17 mouse cellular contexts compared by ENCODE assay signal in genomic region chr1:55012513-55012912, GRCm38 (mm10). TPM values are rescaled to one million over a fixed set of nuclear protein-coding genes. Genes with fewer than 3 reads are reported as not detected.
DNase-seq lines count a peak whose midpoint lies in the region; ATAC-seq lines count a peak whose summit lies in the region.
"Had no signal": no experiment of that assay in that cellular context is flagged by ENCODE, and none has a peak within 500 bp of the region (broad histone marks: within the 10 kb centered on the region; RNA-seq: fewer than 3 reads in every experiment).

No protein-coding gene starts in this region.

- H3K27me3 ChIP-seq in intestine, embryonic 14.5 days (replicated peaks; ENCODE audit: control insufficient read depth, insufficient read depth, low read length), result no peaks in the 10 kb centered on the region
- H3K27me3 ChIP-seq in intestine, embryonic 16.5 days (replicated peaks; ENCODE audit: control insufficient read depth, insufficient read depth, low read length), result no peaks in the 10 kb centered on the region
- no peaks in the 10 kb centered on the region for H3K27me3 ChIP-seq in midbrain, embryonic 11.5 days (ENCODE audit: control insufficient read depth, insufficient read depth, low read length)
- H3K27me3 ChIP-seq in midbrain, embryonic 15.5 days (replicated peaks), result no peaks in the 10 kb centered on the region
- H3K27me3 ChIP-seq: embryonic facial prominence, embryonic 15.5 days; forebrain, embryonic 15.5 days; heart, embryonic 15.5 days; liver, embryonic 13.5 days had no signal

- DNase-seq in intestine, embryonic 14.5 days (ENCODE audit: low spot score), result peak; percentile 36
- DNase-seq in midbrain, embryonic 11.5 days (ENCODE audit: low spot score, missing footprints), result no peak
- peak; percentile 36 for DNase-seq in MEL-GATA-1-ER (ENCODE audit: extremely low read depth, low read depth)
- peak; percentile 12 for DNase-seq in retina, postnatal 1 day
- DNase-seq in thymus, postnatal 0 days (ENCODE audit: low spot score), result no peak
- no peak for DNase-seq in layer of hippocampus, adult 11-12 months (ENCODE audit: low spot score)
- DNase-seq: adrenal gland, postnatal 14 days; cerebellum, postnatal 36 days; kidney, postnatal 4 days; liver, embryonic 13.5 days; right cerebral cortex, postnatal 4 days had no signal

- no peak for ATAC-seq in intestine, embryonic 14.5 days (replicated peaks; ENCODE audit: low FRiP score, low TSS enrichment, low read depth)
- ATAC-seq in intestine, embryonic 16.5 days, result no peak
- ATAC-seq in midbrain, embryonic 11.5 days (ENCODE audit: low FRiP score), result 0 out of 2 replicates have a peak, but pooled peaks have one; percentile 30
- ATAC-seq in midbrain, embryonic 15.5 days (replicated peaks), result no peak
- ATAC-seq: forebrain, embryonic 15.5 days; hindbrain, embryonic 16.5 days had no signal

- no peak overlapping the region for H3K9ac ChIP-seq in intestine, embryonic 14.5 days (ENCODE audit: low read length)
- no peak overlapping the region for H3K9ac ChIP-seq in intestine, embryonic 16.5 days (ENCODE audit: low read depth, low read length)
- no peak overlapping the region for H3K9ac ChIP-seq in midbrain, embryonic 11.5 days (ENCODE audit: low read length)
- H3K9ac ChIP-seq in midbrain, embryonic 15.5 days, result no peak overlapping the region
- H3K9ac ChIP-seq: embryonic facial prominence, embryonic 15.5 days; forebrain, embryonic 15.5 days; heart, embryonic 15.5 days; liver, embryonic 13.5 days had no signal

- H3K4me1 ChIP-seq in intestine, embryonic 14.5 days (replicated peaks; ENCODE audit: control insufficient read depth, insufficient read depth, low read length), result no peaks in the 10 kb centered on the region
- no peaks in the 10 kb centered on the region for H3K4me1 ChIP-seq in intestine, embryonic 16.5 days (ENCODE audit: control insufficient read depth, insufficient read depth, low read length)
- H3K4me1 ChIP-seq in midbrain, embryonic 11.5 days (ENCODE audit: control insufficient read depth, insufficient read depth, low read length), result no peaks in the 10 kb centered on the region
- no peaks in the 10 kb centered on the region for H3K4me1 ChIP-seq in midbrain, embryonic 15.5 days
- H3K4me1 ChIP-seq: embryonic facial prominence, embryonic 15.5 days; forebrain, embryonic 15.5 days; heart, embryonic 15.5 days; liver, embryonic 13.5 days had no signal

- H3K27ac ChIP-seq in intestine, embryonic 14.5 days (ENCODE audit: low read depth), result no peak overlapping the region
- H3K27ac ChIP-seq in intestine, embryonic 16.5 days (ENCODE audit: low read length), result no peak overlapping the region
- no peak overlapping the region for H3K27ac ChIP-seq in midbrain, embryonic 11.5 days (ENCODE audit: low read depth, low read length)
- no peak overlapping the region for H3K27ac ChIP-seq in midbrain, embryonic 15.5 days
- H3K27ac ChIP-seq: embryonic facial prominence, embryonic 15.5 days; forebrain, embryonic 15.5 days; heart, embryonic 15.5 days; liver, embryonic 13.5 days had no signal

- no peak overlapping the region for H3K4me3 ChIP-seq in intestine, embryonic 14.5 days (ENCODE audit: low read depth, low read length)
- H3K4me3 ChIP-seq in intestine, embryonic 16.5 days (ENCODE audit: low read length), result no peak overlapping the region
- H3K4me3 ChIP-seq in midbrain, embryonic 11.5 days (ENCODE audit: low read depth, low read length), result no peak overlapping the region
- no peak overlapping the region for H3K4me3 ChIP-seq in midbrain, embryonic 15.5 days
- H3K4me3 ChIP-seq: embryonic facial prominence, embryonic 15.5 days; forebrain, embryonic 15.5 days; heart, embryonic 15.5 days; liver, embryonic 13.5 days had no signal

- no peak overlapping the region for H3K4me2 ChIP-seq in intestine, embryonic 14.5 days (ENCODE audit: low read length)
- H3K4me2 ChIP-seq in intestine, embryonic 16.5 days (ENCODE audit: low read depth, low read length), result no peak overlapping the region
- no peak overlapping the region for H3K4me2 ChIP-seq in midbrain, embryonic 11.5 days
- H3K4me2 ChIP-seq in midbrain, embryonic 15.5 days, result no peak overlapping the region
- H3K4me2 ChIP-seq: embryonic facial prominence, embryonic 15.5 days; forebrain, embryonic 15.5 days; heart, embryonic 15.5 days; liver, embryonic 13.5 days had no signal

- 69% methylated on average over 3 of the region's 3 CpGs for WGBS in intestine, embryonic 14.5 days
- 59% methylated on average over 3 of the region's 3 CpGs for WGBS in intestine, embryonic 16.5 days
- 66% methylated on average over 3 of the region's 3 CpGs for WGBS in midbrain, embryonic 11.5 days
- WGBS in midbrain, embryonic 15.5 days, result 58% methylated on average over 3 of the region's 3 CpGs

- H3K9me3 ChIP-seq in intestine, embryonic 14.5 days (ENCODE audit: control insufficient read depth, low read length), result no peaks in the 10 kb centered on the region
- H3K9me3 ChIP-seq in intestine, embryonic 16.5 days (ENCODE audit: control insufficient read depth, low read length), result no peaks in the 10 kb centered on the region
- no peaks in the 10 kb centered on the region for H3K9me3 ChIP-seq in midbrain, embryonic 11.5 days (ENCODE audit: control insufficient read depth, low read length)
- H3K9me3 ChIP-seq in midbrain, embryonic 15.5 days, result no peaks in the 10 kb centered on the region
- H3K9me3 ChIP-seq: embryonic facial prominence, embryonic 15.5 days; forebrain, embryonic 15.5 days; heart, embryonic 15.5 days; liver, embryonic 13.5 days had no signal

- H3K36me3 ChIP-seq in intestine, embryonic 14.5 days (ENCODE audit: control insufficient read depth, insufficient read depth, low read length), result peaks cover 88% of the 10 kb centered on the region
- 0 out of 2 replicates have a peak, but pooled peaks cover 2% of the 10 kb centered on the region for H3K36me3 ChIP-seq in intestine, embryonic 16.5 days (ENCODE audit: control insufficient read depth, insufficient read depth, low read length)
- H3K36me3 ChIP-seq in midbrain, embryonic 11.5 days (ENCODE audit: control insufficient read depth, insufficient read depth, low read length), result peaks cover 26% of the 10 kb centered on the region; the same call in 1 of the 2 replicates
- H3K36me3 ChIP-seq in midbrain, embryonic 15.5 days (replicated peaks), result peaks cover 55% of the 10 kb centered on the region

RNA-seq across cellular contexts. Expression of gene Sf3b1, which starts 14.8 kb away (rescaled TPM):
- 293 and 313 TPM in 2 replicates for polyA plus RNA-seq in intestine, embryonic 14.5 days (2014; fragmentation: Nextera tagmentation; extraction: Ambion mirVana)
- 246 and 257 TPM in 2 replicates for polyA plus RNA-seq in intestine, embryonic 16.5 days (2015; fragmentation: Nextera tagmentation; extraction: Ambion mirVana)
- polyA plus RNA-seq in midbrain, embryonic 11.5 days (2014; fragmentation: Nextera tagmentation; extraction: Ambion mirVana), result 365 and 366 TPM in 2 replicates
- 287 and 305 TPM in 2 replicates for polyA plus RNA-seq in midbrain, embryonic 15.5 days (2015; fragmentation: Nextera tagmentation; extraction: Ambion mirVana)
- 390 and 430 TPM in 2 replicates for polyA plus RNA-seq in thymus, postnatal 0 days (2015; fragmentation: Nextera tagmentation; extraction: Ambion mirVana)

RNA-seq across cellular contexts. Expression of gene Coq10b, which starts 40.1 kb away (rescaled TPM):
- polyA plus RNA-seq in intestine, embryonic 14.5 days (2014; fragmentation: Nextera tagmentation; extraction: Ambion mirVana), result 16.2 and 19.8 TPM in 2 replicates
- 13.8 and 15.8 TPM in 2 replicates for polyA plus RNA-seq in intestine, embryonic 16.5 days (2015; fragmentation: Nextera tagmentation; extraction: Ambion mirVana)
- 33.8 and 38.3 TPM in 2 replicates for polyA plus RNA-seq in midbrain, embryonic 11.5 days (2014; fragmentation: Nextera tagmentation; extraction: Ambion mirVana)
- 29.2 and 33.3 TPM in 2 replicates for polyA plus RNA-seq in midbrain, embryonic 15.5 days (2015; fragmentation: Nextera tagmentation; extraction: Ambion mirVana)
- 18.6 and 19.9 TPM in 2 replicates for polyA plus RNA-seq in thymus, postnatal 0 days (2015; fragmentation: Nextera tagmentation; extraction: Ambion mirVana)

Comparison
In these comparisons a context has a peak if more than half of its experiments do, and no peak if none do; other contexts are left out.
1. DNase-seq: peak in intestine, embryonic 14.5 days (single experiment), MEL-GATA-1-ER (single experiment) and retina, postnatal 1 day (single experiment); none in midbrain, embryonic 11.5 days (single experiment), thymus, postnatal 0 days (single experiment) and layer of hippocampus, adult 11-12 months (single experiment).